Mouse (Mus musculus) heart, adult 2 months (tissue): Measurements from ENCODE around the gene Gm3739. TPM values are rescaled to one million over a fixed set of nuclear protein-coding genes. Genes with fewer than 3 reads are reported as not detected.
"Not testable (repeated sequence)": the region's sequence is repeated elsewhere in the genome, so short reads cannot be mapped to it uniquely, and the experiment has no call there.

Experiments
- DNase-seq, 2 experiments: peaks; one replicate each; pipeline ENCODE4 v3.0.0; 2021
- H3K27ac ChIP-seq: fragments of 200-600 bp; 2 replicates; pipeline ENCODE4 v1.8.1; 2022
- H3K27me3 ChIP-seq: fragments of 200-500 bp; 2 replicates; pipeline ENCODE4 v1.6.1; 2012; ENCODE audit warnings: mild to moderate bottlenecking, low read length, inconsistent platforms, mixed read lengths; ENCODE audit not compliant: control insufficient read depth, insufficient read depth
- H3K36me3 ChIP-seq: fragments of 200-500 bp; 2 replicates; pipeline ENCODE4 v1.6.1; 2012; ENCODE audit warnings: low read length, inconsistent platforms; ENCODE audit not compliant: control insufficient read depth, insufficient read depth
- H3K4me1 ChIP-seq: fragments of 200-500 bp; 2 replicates; pipeline ENCODE4 v1.6.1; 2011; ENCODE audit warnings: low read length; ENCODE audit not compliant: control insufficient read depth, insufficient read depth
- H3K4me3 ChIP-seq: fragments of 200-600 bp; 2 replicates; pipeline ENCODE4 v1.8.1; 2022
- H3K79me2 ChIP-seq: fragments of 200-500 bp; replicated peaks from 2 replicates; pipeline ENCODE4 v1.6.1; 2012; ENCODE audit warnings: mild to moderate bottlenecking, inconsistent platforms, low read length, moderate library complexity, mixed read lengths; ENCODE audit not compliant: control insufficient read depth, insufficient read depth
- H3K9ac ChIP-seq: fragments of 200-500 bp; 2 replicates; pipeline ENCODE4 v1.6.1; 2012; ENCODE audit warnings: low read depth, mild to moderate bottlenecking, control low read depth, inconsistent platforms, low read length, mixed read lengths
- WGBS: fragments of 180-500 bp; shearing (Covaris S2); methylation state at CpG from one replicate; pipeline ENCODE4 v1.1.7; 2018; 5-methylcytosine and 5-hydroxymethylcytosine counted together
- intact Hi-C: fragments of 180-260 bp; cut with DNase I; formaldehyde crosslinking; loops from one replicate; pipeline ENCODE4 v1.15.1; 2025
- long read RNA-seq: library from polyadenylated mRNA; stranded (forward); transcript quantifications from one replicate; pipeline ENCODE4 v2.0.0, GENCODE M21; 2021
- polyA plus RNA-seq: library from polyadenylated mRNA; depleted of rRNA; stranded (reverse); fragments of >200 nt; gene quantifications from 2 replicates; pipeline ENCODE4 v1.2.3, GENCODE M21; 2012; rRNA removed
- total RNA-seq, 2 experiments: library from RNA; stranded (reverse); gene quantifications; 2 replicates each; pipeline ENCODE4 v1.2.3; 2021

Gm3739 gene
- under 1 TPM in 1 of 2 experiments, not detected in 1; 0.16 TPM for total RNA-seq
- polyA plus RNA-seq, result 0.18 TPM in 1 of 2 replicates, not detected in the other
- long read RNA-seq, result 0 reads

GRCm38 (mm10) chr14:7314661-7315060 lies at the start of gene Gm3739:
TSS of gene Gm3739 (minus strand) at chr14:7315049.
- WGBS, result 2% methylated on average over 15 of the region's 35 CpGs

GRCm38 (mm10) chr14:7332295-7332694 lies 17.4 kb upstream of the Gm3739 start, which contains the start of gene Gm5797:
TSS of gene Gm5797 (minus strand) at chr14:7332395.
- H3K9ac ChIP-seq, H3K27me3 ChIP-seq, H3K36me3 ChIP-seq, H3K4me3 ChIP-seq, DNase-seq, intact Hi-C loops, H3K27ac ChIP-seq, H3K4me1 ChIP-seq, H3K79me2 ChIP-seq: not testable (repeated sequence)
- WGBS, result no CpG with 5 or more reads among the region's 1 CpGs

More at GRCm38 (mm10) chr14:7314661-7315060, at the start of gene Gm3739:
- Histone ChIP-seq H3K27ac (peak within 1 kb of the TSS; percentile 38; the same call in 1 of the 2 replicates), H3K4me3 (peak within 1 kb of the TSS; percentile 29; the same call in 1 of the 2 replicates), H3K9ac (peak within 1 kb of the TSS; percentile 45)
- peak; percentile 24 to 28 for DNase-seq
- H3K79me2 ChIP-seq, intact Hi-C loops, H3K27me3 ChIP-seq, H3K36me3 ChIP-seq, H3K4me1 ChIP-seq: not testable (repeated sequence)

- Histone ChIP-seq H3K27ac (peak overlapping the region; percentile 38; the same call in 1 of the 2 replicates), H3K9ac (peak overlapping the region; percentile 39), H3K4me3 (peak overlapping the region; percentile 29; the same call in 1 of the 2 replicates)
- H3K27me3 ChIP-seq, H3K36me3 ChIP-seq, H3K79me2 ChIP-seq, intact Hi-C loops, H3K4me1 ChIP-seq: not testable (repeated sequence)
- 1% methylated on average over 15 of the region's 19 CpGs for WGBS
- DNase-seq, result peak; percentile 10 to 24
Measured at GRCm38 (mm10) chr14:7315093-7315492, 244 bp upstream of the Gm3739 start.

GRCm38 (mm10) chr14:7264614-7265013 lies 50.2 kb downstream of the Gm3739 start, which contains the start of gene Gm3727:
TSS of gene Gm3727 (minus strand) at chr14:7264714.
- H3K27me3 ChIP-seq, DNase-seq, H3K4me3 ChIP-seq, H3K4me1 ChIP-seq, H3K27ac ChIP-seq, intact Hi-C loops, H3K79me2 ChIP-seq, H3K9ac ChIP-seq, H3K36me3 ChIP-seq: not testable (repeated sequence)
- WGBS, result 64% methylated on average over 3 of the region's 3 CpGs

Other genes starting within 250 kb of the Gm3739 start
- gene Gm3696, start 214.4 kb downstream of the Gm3739 start, total RNA-seq, result under 1 TPM in 1 of 2 experiments, not detected in 1; 0.30 TPM
- gene Gm3696, start 214.4 kb downstream of the Gm3739 start, polyA plus RNA-seq, result not detected in 2 replicates
- not detected for gene Gm6676, start 189.6 kb downstream of the Gm3739 start, total RNA-seq
- gene Gm6676, start 189.6 kb downstream of the Gm3739 start, polyA plus RNA-seq, result not detected in 2 replicates
- under 1 TPM in 1 of 2 experiments, not detected in 1; 0.11 TPM for gene Gm3512, start 140.5 kb downstream of the Gm3739 start, total RNA-seq
- gene Gm3512, start 140.5 kb downstream of the Gm3739 start, polyA plus RNA-seq, result 0.21 TPM in 1 of 2 replicates, not detected in the other
- gene Gm16434, start 120.5 kb downstream of the Gm3739 start, total RNA-seq, result not detected
- not detected in 2 replicates for gene Gm16434, start 120.5 kb downstream of the Gm3739 start, polyA plus RNA-seq
- not detected for gene Gm3727, start 50.3 kb downstream of the Gm3739 start, total RNA-seq
- not detected in 2 replicates for gene Gm3727, start 50.3 kb downstream of the Gm3739 start, polyA plus RNA-seq
- gene Gm5797, start 17.3 kb upstream of the Gm3739 start, total RNA-seq, result not detected
- gene Gm5797, start 17.3 kb upstream of the Gm3739 start, polyA plus RNA-seq, result not detected in 2 replicates
- gene Gm8374, start 50.1 kb upstream of the Gm3739 start, total RNA-seq, result not detected
- not detected in 2 replicates for gene Gm8374, start 50.1 kb upstream of the Gm3739 start, polyA plus RNA-seq
- not detected for gene Gm3755, start 135.9 kb upstream of the Gm3739 start, total RNA-seq
- gene Gm3755, start 135.9 kb upstream of the Gm3739 start, polyA plus RNA-seq, result not detected in 2 replicates
- gene Gm3752, start 168.7 kb upstream of the Gm3739 start, total RNA-seq, result not detected
- gene Gm3752, start 168.7 kb upstream of the Gm3739 start, polyA plus RNA-seq, result 0.18 TPM in 1 of 2 replicates, not detected in the other